Mouse (Mus musculus): Measurements from ENCODE around the gene Sspn.

Gene Sspn

GRCm38 (mm10) chr6:145972836-145973235, 41.4 kb downstream of the Sspn start:
- no peak for DNase-seq (ENCODE audit: extremely low read depth, low read depth, low spot score)

GRCm38 (mm10) chr6:145973356-145973755, 41.9 kb downstream of the Sspn start:
- no peak for DNase-seq (ENCODE audit: extremely low read depth, low read depth, low spot score)

GRCm38 (mm10) chr6:145974766-145975165, 43.3 kb downstream of the Sspn start:
- no peak for DNase-seq (ENCODE audit: extremely low read depth, low read depth, low spot score)

GRCm38 (mm10) chr6:145977344-145977743, 45.9 kb downstream of the Sspn start:
- DNase-seq (ENCODE audit: extremely low read depth, low read depth, low spot score) = no peak

- DNase-seq (ENCODE audit: extremely low read depth, low read depth, low spot score) = no peak
These were observed 46.5 kb downstream of the Sspn start for GRCm38 (mm10) chr6:145977771-145978450.

GRCm38 (mm10) chr6:145981074-145981473, 49.6 kb downstream of the Sspn start:
- DNase-seq (ENCODE audit: extremely low read depth, low read depth, low spot score) = no peak

- DNase-seq (ENCODE audit: extremely low read depth, low read depth, low spot score) = no peak
These were observed 50.9 kb downstream of the Sspn start for GRCm38 (mm10) chr6:145982335-145982734.

- no peak for DNase-seq (ENCODE audit: extremely low read depth, low read depth, low spot score)
These were observed 59.1 kb downstream of the Sspn start for GRCm38 (mm10) chr6:145990578-145990977.

GRCm38 (mm10) chr6:145992526-145992925, 61.1 kb downstream of the Sspn start:
- no peak for DNase-seq (ENCODE audit: extremely low read depth, low read depth, low spot score)

- no peak for DNase-seq (ENCODE audit: extremely low read depth, low read depth, low spot score)
These were observed 61.5 kb downstream of the Sspn start for GRCm38 (mm10) chr6:145992985-145993384.

GRCm38 (mm10) chr6:145998314-145999007, 67.0 kb downstream of the Sspn start:
- no peak for DNase-seq (ENCODE audit: extremely low read depth, low read depth, low spot score)

GRCm38 (mm10) chr6:146000767-146001166, 69.3 kb downstream of the Sspn start:
- DNase-seq (ENCODE audit: extremely low read depth, low read depth, low spot score) = no peak

GRCm38 (mm10) chr6:146001396-146002191, 70.2 kb downstream of the Sspn start:
- no peak for DNase-seq (ENCODE audit: extremely low read depth, low read depth, low spot score)

GRCm38 (mm10) chr6:146004174-146004601, 72.7 kb downstream of the Sspn start:
- DNase-seq (ENCODE audit: extremely low read depth, low read depth, low spot score) = no peak

GRCm38 (mm10) chr6:146005129-146005886, 73.9 kb downstream of the Sspn start:
- DNase-seq (ENCODE audit: extremely low read depth, low read depth, low spot score) = no peak

- no peak for DNase-seq (ENCODE audit: extremely low read depth, low read depth, low spot score)
These were observed 74.6 kb downstream of the Sspn start for GRCm38 (mm10) chr6:146005935-146006564.

GRCm38 (mm10) chr6:146006753-146007152, 75.3 kb downstream of the Sspn start:
- DNase-seq (ENCODE audit: extremely low read depth, low read depth, low spot score) = no peak

- no peak for DNase-seq (ENCODE audit: extremely low read depth, low read depth, low spot score)
These were observed 77.1 kb downstream of the Sspn start for GRCm38 (mm10) chr6:146008450-146008981.

- DNase-seq (ENCODE audit: extremely low read depth, low read depth, low spot score) = no peak
These were observed 77.9 kb downstream of the Sspn start for GRCm38 (mm10) chr6:146009163-146009915.
